Mouse (Mus musculus) E14TG2a.4 (cell line): Measurements from ENCODE around the gene Exo5.

Experiments
- CTCF ChIP-seq: conservative IDR thresholded peaks from 2 replicates; pipeline ENCODE4 v1.5.1; 2014; ENCODE audit warnings: low read length
- POU5F1 ChIP-seq: IDR thresholded peaks from 2 replicates; pipeline ENCODE4 v1.6.1; 2014; ENCODE audit warnings: low read length, borderline replicate concordance

- TF ChIP-seq CTCF = no peak
- TF ChIP-seq POU5F1 = no peak
Observed at GRCm38 (mm10) chr4:120948938-120949337, 24.1 kb upstream of the Exo5 start.
